Mouse (Mus musculus) cerebellum, postnatal 25 days (tissue): ENCODE measurements around the gene Pkn1.
A peak's percentile ranks its signal among the peaks of the same experiment; 100 is the strongest.

ENCODE experiments used
- DNase-seq, 2 experiments: peaks; one replicate each; pipeline ENCODE4 v3.0.0; 2021; ENCODE audit warnings: mixed read lengths in 2 of 2

Gene Pkn1

DNA sequence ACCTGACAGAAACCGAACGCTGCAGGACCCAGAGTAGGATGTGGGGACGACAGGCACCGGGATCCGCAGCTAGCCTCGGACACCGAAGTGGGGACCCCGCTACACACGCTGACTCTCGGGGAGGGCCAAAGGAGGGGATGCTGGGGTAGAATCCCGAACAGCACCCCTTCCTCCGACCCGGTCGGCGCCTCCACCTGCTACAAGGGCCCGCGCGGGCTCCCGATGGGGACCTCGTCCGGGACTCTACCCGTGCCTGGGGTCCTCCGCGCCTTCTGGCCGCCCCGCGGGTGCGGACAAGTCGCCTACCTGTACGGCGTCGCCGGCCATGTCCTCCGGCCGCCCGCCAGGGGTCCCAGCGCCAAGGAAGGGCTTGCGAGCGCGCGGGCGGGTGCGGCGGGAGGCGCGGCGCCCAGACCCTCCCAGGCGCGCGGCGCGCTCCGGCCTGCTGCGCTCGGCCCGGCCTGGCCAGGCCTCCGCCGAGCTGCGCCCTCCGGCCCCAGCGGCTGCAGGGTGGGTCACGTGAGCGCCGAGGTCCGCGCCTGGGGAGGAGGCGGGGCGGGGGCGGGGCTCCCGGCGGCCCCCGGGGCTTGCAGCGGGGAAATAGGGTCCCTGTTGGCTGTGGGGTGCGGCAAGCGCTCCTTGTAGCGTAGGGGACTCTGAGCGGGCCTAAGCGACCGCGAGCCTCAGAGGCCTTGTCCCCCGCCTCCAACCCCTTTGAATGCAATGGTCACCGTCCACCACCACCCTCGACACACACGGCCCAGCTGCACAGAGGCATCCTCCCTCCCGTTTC lies at the start of gene Pkn1:
TSS of gene Pkn1 (minus strand) at position 519 of the 793 bp plus-strand sequence.
- peak; percentile 85 to 90 for DNase-seq

DNA sequence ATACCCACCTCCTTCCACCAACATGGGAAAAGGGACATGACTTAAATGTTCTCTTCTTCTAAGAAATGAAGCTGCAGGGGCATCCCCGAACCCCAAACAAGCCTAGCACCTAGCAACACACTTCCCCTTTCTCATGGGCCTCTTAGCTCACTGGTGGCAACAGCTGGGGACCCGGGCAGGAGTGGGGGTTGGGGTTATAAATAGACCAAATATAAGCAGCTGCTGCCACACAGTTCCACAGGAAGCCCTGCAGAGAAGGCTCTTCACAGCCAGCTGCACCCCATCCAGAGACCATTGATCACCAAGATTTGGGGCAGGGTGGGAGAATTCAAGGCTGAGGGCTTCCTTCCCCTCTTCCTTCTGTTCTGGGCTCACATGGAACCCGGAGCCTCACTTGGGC lies 49.7 kb upstream of the Pkn1 start:
- DNase-seq, result no peak

DNA sequence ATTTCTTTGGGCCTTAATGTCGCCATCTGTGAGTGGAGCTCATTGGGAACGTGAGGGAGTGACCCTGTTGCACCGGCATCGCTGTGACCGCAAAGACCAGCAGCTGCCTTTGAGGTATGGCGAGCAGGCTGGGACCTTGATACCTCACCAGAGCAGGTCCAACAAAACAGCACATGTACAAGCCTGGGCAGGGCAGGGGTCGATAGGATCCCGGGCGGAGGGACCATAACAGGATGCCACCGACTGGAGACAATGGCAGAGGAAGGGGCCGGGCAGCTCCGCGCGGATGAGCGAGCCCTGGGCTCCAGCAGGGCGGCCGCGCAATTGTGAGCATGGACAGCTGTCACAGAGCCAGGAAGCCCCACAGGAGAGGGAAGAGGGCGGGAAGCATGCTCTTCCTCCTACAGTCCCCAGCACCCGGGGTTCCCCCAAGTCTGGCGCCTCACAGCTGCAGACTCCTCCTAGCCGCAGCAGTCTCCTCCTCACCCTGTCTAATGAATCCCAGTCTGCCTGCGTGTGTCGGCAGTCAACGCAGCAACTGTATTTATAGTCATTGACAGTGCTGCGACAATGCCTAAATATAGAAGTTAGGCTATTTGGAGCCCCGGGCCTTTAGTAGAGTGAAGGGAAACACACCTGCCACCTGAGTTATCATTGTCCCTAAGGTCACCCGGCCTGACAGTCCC lies 48.8 kb upstream of the Pkn1 start:
- peak; percentile 39 to 50 for DNase-seq

DNA sequence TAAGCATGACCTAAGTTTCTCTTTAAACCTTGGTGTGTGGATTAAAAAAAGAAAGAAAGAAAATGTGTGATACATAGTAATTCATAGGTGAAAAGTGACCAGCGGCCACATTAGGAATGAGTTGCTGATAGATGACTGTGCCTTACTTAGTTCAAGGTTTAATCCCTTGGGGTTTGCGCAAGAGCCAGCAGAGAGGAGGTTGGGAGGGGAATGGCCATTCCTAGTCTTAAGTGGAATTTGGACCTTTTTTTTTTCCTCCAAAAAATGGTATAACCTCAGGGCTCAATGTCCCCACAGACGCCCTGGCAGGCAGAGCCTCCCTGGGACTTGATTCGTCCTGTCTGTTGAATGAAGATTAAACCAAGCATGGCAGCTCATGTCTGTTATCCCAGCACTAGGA lies 45.1 kb upstream of the Pkn1 start:
- no peak for DNase-seq

DNA sequence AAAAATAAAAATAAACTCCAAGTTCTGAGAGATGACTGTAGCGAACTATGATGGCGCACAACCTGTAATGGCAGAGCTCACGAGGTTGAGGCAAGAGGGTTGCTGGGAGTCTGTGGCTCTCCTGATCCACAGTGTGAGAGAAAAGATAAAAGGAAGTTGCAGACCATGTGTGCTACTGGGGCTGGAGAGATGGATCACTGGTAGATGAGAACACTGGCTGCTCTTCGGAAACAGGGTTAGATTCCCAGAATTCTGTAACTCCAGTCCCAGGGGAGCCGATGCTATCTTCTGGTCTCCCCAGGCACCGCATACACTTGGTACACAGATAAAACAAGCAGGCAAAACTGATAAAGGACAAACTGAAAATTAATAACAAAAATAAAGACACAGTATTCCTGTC lies 44.0 kb upstream of the Pkn1 start:
- DNase-seq, result no peak

DNA sequence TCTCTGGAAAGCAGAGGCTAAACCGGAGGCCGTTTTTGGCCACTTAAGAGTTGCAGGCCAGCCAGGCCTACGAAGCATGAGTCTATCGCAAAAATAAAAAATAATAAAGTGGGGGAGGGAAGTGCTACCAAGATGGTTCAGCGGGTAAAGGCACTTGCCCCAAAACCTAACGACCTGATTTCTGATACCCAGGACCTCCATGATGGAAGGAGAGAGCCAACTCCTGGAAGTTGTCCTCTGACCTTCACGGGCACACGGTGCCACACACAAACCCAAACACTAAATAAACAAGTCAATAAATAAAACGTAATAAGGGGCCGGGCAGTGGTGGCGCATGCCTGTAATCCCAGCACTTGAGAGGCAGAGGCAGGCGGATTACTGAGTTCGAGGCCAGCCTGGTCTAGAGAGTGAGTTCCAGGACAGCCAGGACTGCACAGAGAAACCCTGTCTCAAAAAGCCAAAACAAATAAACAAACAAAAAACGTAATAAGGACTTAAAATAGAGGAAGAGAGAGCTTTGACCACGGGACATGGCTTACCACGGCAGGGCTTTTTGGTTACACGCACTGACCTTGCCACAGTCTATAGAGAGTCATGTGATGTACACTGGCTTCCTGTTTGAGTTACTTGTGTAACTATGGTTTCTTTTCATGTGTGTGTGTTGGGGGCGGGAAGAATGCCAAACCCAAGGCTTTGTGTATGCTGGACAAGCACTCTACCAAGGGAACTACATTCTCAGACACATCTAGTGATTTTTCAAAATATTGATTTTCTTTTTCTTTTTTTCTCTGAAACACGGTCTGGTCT lies 43.1 kb upstream of the Pkn1 start:
- DNase-seq, result no peak

DNA sequence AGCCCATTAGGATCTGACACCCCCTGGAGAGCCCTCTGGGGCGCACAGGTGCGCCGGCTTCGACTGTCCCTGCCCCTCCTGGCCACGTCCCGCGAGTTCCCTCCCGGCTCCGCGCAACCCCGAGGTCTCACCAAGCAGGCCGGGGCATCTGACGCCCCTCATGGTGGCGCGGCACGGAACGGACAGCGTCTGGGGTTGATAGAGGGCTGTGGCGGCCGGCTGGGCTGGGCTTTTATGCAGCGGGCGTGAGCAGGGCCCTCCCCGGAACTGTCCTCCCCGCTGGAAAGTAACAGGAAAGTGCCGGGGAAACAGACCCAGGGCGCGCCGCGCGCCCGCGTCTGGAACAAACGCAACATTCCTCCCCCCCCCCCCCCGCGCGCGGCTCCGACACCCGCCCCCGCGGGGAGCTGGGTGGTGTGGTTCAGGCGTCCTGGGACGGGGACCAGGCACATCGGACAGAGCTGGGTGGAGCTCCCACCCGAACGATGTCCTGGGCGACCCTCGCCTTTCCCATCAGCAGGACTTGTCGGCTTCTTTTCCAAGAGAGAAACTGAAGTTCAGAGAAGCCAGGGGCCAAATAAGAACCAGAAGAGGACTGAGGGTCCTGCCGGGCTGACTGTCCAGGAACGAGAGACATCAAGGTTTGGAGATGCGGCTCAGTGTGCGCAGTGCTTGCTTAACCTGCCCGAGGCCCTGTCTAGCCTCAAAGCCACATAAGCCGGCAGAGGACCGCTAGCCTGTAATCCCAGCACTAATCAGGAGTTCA lies 42.2 kb upstream of the Pkn1 start, which contains the start of gene Adgre5:
TSS of gene Adgre5 (minus strand) at position 351 of the 766 bp plus-strand sequence.
- DNase-seq, result peak in 1 of 2 experiments; percentile 34

DNA sequence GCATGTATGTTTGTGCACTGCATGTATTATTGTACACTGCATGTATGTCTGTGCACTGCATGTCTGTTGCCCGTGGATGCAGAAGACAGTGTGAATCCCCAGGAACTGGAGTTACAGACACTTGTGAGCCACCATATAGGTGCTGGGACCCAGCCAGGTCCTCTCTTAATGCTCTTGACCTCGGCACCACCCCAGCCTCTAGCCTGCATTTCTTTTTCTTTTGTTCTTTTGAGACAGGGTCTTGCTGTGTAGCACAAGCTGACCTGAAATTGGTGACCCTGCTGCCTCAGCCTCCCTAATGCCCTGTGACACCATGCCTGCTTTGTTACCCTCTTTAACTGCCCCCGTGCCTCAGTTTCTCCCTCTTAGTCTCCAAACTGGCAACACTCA lies 41.6 kb upstream of the Pkn1 start:
- no peak for DNase-seq

DNA sequence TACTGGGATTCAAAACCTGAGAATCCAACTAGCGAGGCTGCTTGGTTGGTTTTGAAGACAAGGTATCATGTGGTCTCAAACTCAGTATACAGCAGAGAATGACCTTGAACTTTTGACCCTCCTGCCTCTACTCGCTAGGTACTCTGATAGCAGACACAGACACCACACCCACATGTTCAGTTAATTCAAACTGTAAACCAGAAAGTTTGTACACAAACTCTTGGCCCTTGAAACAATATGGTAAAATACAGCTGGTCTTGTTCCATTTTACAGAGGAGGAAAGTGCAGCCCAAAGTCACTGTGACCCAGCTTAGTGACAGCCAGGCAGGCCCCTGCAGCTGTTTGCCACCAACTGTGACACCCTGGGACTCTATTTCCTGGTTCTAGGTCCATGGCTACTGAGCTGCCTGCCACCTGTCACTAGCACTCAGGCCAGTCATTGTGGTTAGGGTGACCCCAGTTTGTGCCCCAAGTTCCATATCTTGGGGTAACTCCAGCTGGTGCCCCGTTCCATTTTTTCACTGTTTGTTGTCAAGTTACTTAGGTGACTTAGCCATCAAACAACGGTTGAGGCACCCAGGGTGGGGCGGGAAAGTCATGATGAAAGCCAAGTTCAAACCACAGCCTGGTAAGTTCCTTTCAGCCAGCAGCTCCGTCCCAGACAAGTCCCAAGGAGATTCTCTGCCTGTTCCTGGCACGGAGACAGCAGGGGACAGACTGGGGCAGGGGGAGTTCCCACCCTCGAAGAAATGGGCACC lies 40.9 kb upstream of the Pkn1 start:
- DNase-seq, result no peak

DNA sequence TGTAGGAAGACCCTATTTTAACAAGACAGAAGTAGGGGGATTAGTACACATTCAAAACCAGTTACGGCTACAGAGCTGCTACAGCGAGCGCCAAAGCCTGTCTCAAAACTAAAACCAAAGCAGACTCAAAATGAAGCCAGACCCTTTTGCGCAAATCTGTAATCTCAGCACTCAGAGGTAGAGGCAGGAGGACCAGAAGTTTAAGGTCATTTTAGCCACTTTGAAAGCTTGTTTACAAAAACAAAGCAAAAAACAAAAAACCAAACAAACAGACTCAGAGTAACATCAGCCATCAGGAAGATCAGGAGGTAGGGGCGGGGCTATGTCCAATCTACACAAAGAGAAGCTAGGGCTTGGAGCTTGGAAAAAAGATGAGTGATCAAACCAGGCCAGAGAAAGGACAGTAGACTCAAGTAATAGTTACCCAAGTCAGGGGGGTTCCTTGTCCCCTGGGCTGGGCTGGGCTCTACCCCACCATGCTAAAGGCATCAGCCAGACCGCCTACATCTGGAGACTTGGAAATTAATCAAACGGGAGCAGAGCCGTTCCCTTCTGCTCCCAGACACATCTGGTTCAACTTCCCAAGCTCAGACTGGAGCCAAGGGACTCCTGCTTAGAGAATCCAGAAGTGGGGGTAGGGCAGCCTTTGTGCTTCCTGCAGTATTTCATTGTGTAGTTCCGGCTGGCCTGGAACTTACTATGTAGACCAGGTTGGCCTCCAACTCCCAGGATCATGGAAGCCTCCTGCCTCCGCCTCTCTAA lies 40.2 kb upstream of the Pkn1 start:
- DNase-seq, result no peak

DNA sequence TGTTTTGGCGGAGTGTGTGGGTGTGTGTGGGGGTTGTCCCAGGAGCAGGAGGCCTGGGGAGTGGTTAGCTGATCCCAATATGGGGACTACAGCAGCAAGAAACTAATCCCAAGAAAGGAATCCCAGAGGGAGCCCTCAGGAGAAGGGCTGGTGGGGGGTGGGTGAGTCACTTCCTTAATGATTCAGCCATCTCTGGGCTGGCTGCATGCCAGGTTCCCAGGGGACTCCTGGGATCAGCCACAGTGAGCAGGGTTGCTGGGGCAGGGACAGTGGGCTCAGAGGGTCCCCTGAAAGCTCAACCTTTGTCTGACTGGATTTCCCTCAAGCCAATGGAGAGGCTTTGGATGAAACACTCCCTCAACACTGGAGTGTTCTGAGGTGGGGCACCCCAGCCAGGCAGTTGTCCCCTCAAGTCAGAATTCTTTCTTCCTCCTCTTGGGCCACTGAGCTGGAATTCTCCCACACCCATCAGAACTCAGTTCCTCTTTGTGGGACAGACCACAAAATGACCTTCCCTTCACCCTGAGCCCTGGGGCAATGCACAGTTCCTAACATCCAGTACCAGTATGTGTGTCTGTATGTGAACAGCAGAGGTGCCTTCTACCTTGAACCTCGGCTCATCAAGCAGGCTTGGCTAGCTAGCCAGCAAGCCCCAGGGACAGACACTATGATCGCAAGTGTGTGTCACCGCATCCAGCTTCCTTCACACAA lies 39.0 kb upstream of the Pkn1 start:
- no peak for DNase-seq

DNA sequence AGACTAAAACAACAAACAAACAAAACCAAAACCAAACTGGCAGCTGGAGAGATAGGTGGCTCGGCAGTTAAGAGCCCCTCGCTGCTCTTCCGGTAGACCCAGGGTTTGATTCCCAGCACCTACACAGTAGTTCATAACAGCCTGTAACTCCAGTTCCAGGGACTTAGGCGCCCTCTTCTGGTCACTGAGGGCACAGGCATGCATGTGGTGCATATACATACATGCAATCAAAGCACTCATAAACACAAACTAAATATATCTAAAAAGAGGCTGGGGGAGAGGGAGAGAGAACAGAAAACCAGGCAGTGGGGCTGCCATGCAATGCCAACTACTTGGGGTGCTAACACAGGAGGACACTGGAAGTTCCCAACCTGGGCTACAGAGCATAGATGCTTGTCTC lies 38.4 kb upstream of the Pkn1 start:
- DNase-seq, result no peak

DNA sequence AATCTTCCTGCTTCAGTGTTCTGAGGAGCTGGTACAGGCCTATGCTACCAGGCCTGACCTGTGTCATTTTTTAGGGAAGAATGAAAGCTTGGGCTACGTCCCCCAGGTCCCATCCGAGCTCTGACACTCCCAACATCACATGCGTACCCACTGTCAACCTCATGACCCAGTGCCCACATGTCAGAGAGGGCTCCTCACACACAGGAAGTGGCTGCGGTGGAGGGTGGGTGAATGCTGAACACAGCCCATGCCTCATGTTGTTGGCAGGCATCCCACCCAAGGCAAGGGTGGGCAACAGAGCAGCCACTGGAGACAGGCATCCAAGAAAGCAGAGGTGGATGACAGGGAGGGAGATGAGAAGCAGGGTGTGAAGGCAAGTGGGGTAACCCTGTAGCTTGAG lies 37.7 kb upstream of the Pkn1 start:
- DNase-seq, result no peak

DNA sequence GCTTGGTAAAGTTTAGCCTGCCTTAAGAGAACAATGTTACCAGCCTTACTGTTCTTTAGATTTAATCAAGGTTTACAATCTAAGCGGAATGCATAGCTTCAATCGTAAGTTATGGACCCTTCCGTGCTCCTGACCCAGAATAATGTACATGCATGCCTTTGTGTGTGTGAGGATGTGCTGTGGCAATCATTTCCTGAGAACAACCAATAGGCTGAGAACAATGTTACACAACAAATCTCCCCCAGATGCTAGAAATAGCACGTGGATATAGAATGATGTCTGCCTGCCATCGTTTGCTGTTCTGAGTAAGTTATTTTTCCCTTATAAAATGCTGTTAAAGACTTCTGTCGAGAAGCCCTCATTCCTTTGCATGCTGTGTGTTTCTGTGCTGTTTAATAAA lies 33.9 kb upstream of the Pkn1 start:
- no peak for DNase-seq

DNA sequence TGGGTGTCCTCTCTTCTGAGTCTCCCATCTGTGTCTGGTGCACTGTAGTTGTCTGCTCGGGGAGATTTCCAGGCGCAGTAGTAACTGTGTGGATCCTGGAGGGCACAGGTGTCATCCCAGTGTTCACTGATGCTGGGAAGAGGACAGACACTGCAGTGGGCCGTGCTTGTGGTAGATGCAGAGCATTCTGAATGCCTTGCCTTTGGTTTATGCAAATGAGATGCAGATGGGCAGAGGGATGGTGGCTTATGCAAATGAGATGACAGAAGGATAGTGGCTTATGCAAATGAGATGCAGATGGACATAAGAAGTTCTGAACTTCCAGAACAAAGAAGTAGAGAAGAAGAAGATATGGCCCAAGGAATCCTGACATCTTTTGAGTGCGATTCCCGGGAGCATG lies 32.9 kb upstream of the Pkn1 start:
- DNase-seq, result no peak

DNA sequence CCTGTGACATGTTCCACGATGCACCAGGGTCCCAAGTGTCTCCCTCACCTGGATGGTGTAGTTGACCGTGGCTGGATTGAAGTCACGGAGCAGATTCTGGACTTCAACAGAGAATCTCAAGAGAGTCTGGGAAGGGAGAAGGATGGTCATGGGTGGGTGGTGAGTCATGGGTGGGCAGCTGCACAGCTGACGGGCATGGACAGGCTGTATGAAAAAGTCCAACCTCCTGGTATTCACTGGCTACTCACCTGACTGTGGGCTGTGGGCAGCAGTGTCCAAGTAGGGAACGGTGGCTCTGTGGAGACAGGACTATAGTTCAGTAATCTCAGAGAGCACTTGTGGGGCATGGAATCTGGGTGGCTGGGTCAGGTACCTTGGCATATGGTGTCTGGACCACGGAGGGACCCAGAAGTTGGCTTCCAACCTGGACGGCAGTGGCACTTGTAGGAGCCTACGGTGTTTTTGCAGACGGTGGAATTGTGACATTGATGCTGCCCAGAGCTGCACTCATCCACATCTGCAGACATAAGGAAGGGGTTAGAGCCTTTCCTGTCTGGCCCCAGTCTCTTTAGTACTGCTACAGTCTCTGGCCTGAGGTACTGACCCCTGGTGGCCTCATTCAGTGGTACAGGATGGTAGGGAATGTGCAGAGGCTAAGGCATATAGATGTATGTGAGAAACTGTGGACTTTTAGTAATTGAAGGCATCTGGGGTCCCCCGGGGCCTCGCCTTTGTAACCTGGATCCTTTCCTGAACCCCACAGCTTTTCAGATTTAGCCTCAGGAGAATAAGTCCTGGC lies 30.2 kb upstream of the Pkn1 start:
- peak in 1 of 2 experiments; percentile 39 for DNase-seq

DNA sequence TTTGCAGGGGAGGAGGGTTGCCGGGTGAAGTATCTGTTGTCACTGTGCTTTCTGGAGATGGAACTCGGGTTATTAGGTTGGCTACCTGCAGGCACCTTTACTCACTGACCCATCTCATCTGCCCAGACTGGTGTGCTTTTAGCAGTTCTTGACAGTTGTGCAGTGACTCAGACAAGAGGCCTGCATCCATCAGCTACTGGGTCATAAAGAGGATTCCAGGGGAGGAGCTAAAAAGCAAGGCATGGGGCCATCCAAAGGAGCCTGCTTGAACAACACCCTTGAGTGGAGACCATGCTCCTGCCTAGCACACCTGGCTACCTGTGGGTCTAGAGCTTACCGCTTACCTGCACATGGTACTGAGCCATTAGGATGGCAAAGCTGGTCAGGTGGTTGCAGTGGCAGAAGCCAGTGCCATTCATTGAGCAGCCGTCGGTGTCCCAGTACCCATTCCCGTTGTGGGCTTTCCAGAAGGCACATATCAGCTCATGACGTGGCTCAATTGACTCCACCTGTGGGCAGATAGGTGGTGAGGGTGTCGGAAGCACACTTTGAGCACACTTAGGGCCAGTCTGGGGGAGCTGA lies 26.6 kb upstream of the Pkn1 start:
- DNase-seq, result no peak

DNA sequence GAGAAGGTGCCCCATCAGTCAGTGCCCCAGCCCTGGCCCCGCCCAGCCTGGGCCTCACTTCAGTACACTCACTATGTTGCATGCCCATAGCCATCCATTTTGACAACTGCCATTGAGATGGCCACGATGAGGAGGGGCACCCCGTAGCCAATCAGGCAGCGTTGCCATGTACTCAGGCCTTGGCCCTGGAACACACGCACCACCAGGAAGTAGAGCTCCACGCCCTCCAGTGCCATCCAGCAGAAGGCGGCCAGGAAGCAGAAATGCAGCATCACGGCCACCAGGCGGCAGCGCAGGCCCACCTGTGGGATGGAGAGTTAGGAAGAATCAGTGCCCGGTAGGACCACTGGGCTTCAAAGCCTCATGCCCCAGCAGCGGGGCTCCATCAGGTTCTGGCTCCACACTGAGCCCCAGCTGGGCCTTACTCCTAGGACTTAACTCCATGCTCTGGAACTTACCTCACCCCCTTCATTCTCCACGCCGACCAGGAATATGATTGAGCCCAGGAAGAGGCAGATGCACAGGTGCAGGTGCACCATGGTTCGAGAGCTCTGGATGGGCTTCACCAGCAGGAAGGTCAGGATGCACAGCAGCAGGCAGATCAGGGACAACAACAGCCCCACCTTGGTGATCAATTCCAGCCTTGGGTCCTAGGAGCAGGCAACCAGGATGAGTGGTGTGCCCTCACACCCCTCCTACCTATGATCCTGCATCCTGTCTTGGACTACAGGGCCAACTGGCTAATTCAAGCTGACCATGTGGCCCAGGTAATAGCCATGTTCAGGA lies 25.9 kb upstream of the Pkn1 start:
- DNase-seq, result peak; percentile 81 to 89
